Mouse (Mus musculus) limb, embryonic 10.5 days (tissue): Measurements from ENCODE around the gene Zfp949. TPM values are rescaled to one million over a fixed set of nuclear protein-coding genes. Genes with fewer than 3 reads are reported as not detected.

Source experiments
- DNase-seq: peaks from one replicate; pipeline ENCODE4 v3.0.0-alpha.2; 2017; ENCODE audit warnings: low spot score
- H3K27ac ChIP-seq: fragments of 300-500 bp; sonication (generic); 2 replicates; pipeline ENCODE4 v1.5.1; 2016; ENCODE audit warnings: mild to moderate bottlenecking
- H3K27me3 ChIP-seq: fragments of 300-500 bp; sonication (generic); 2 replicates; pipeline ENCODE4 v1.6.1; 2016; ENCODE audit warnings: low read depth, mild to moderate bottlenecking; ENCODE audit not compliant: poor library complexity, severe bottlenecking
- H3K36me3 ChIP-seq: fragments of 300-500 bp; sonication (generic); 2 replicates; pipeline ENCODE4 v1.6.1; 2016; ENCODE audit warnings: mild to moderate bottlenecking, moderate library complexity
- H3K4me1 ChIP-seq: fragments of 300-500 bp; sonication (generic); 2 replicates; pipeline ENCODE4 v1.6.1; 2016
- H3K4me3 ChIP-seq: fragments of 300-500 bp; sonication (generic); 2 replicates; pipeline ENCODE4 v1.5.1; 2016; ENCODE audit warnings: mild to moderate bottlenecking, moderate library complexity
- H3K9me3 ChIP-seq: fragments of 300-500 bp; sonication (generic); replicated peaks from 2 replicates; pipeline ENCODE4 v1.6.1; 2016; ENCODE audit warnings: mild to moderate bottlenecking
- WGBS: fragments of 180-500 bp; shearing (Covaris S2); methylation state at CpG from one replicate; pipeline ENCODE4 v1.1.7; 2016; 5-methylcytosine and 5-hydroxymethylcytosine counted together
- polyA plus RNA-seq: library from polyadenylated mRNA; unstranded; fragments of >200 nt; fragmentation: Nextera tagmentation; extraction: Ambion mirVana; gene quantifications from 2 replicates; pipeline ENCODE4 v1.2.1, GENCODE M21; 2016

Zfp949 gene
- polyA plus RNA-seq, 1 experiment from 2014 or later = 9.1 TPM

DNA sequence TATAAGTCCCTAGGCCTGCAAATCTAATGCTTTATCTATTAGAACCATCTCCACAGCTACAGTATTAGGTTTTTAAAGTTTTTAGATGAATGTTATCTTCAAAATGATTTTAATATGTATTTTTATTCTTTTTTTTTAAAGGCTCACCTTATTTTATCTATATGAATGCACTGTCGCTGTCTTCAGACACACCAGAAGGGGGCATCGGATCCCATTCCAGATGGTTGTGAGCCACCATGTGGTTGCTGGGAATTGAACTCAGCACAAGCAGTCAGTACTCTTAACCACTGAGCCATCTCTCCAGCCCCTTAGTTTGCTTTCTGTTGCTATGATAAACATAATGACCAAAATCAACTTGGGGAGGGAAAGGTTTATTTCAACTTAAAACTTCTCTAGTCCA, 23.5 kb upstream of the Zfp949 start:
- H3K27me3 ChIP-seq = no peaks in the 10 kb centered on the region
- no peak for DNase-seq
- H3K9me3 ChIP-seq = no peaks in the 10 kb centered on the region
- WGBS = 100% methylated on average over 2 of the region's 2 CpGs
- peaks cover 17% of the 10 kb centered on the region for H3K4me1 ChIP-seq
- H3K27ac ChIP-seq = no peak overlapping the region
- peaks cover 23% of the 10 kb centered on the region for H3K36me3 ChIP-seq
- H3K4me3 ChIP-seq = no peak overlapping the region

DNA sequence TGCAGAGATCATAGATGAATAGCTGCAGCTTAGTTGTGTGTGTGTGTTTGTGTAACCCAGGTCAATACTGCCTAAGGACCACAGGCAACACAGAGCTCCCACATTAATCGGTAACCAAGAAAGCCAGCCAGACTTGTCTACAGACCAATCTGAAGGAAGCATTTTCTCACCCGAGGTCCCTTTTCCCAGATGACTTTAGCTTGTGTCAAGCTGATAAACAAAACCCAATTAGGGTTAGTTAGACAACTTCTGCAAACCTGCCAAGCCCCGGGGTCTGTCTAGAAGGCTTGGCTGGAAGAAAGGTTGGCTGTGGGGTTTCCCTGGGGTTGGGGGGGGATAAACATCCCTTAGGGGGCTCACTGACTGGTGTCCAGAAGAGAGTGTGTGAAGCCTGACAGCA, 23.0 kb upstream of the Zfp949 start:
- Histone ChIP-seq H3K4me1 (peaks cover 17% of the 10 kb centered on the region), H3K4me3 (no peak overlapping the region), H3K27me3 (no peaks in the 10 kb centered on the region), H3K36me3 (peaks cover 21% of the 10 kb centered on the region), H3K9me3 (no peaks in the 10 kb centered on the region), H3K27ac (no peak overlapping the region)
- no peak for DNase-seq
- WGBS = 81% methylated on average over 3 of the region's 3 CpGs

DNA sequence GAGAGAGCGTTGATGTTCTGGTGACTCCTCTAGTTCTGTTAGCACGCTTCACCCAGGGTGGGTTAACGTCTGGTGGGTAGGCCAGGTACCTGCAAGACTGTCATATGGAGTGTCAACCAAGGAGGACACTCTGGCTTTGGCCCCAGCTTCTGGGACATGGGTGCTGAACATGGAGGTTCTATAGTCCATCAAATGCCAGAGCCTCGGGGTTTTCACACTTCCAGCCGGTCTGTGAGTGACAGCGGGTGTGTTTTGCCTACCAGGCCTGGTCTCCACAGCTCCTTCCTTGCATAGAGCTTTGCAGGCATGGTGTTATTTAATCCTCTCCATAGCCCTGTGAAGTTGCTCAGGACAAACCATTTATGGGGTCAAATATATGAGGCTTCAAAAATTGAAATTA, 22.5 kb upstream of the Zfp949 start:
- Histone ChIP-seq H3K36me3 (peaks cover 15% of the 10 kb centered on the region), H3K4me1 (peaks cover 19% of the 10 kb centered on the region), H3K27ac (no peak overlapping the region), H3K9me3 (no peaks in the 10 kb centered on the region), H3K27me3 (no peaks in the 10 kb centered on the region), H3K4me3 (no peak overlapping the region)
- no peak for DNase-seq
- 93% methylated on average over 6 of the region's 6 CpGs for WGBS

GRCm38 (mm10) chr9:88527956-88528355, 19.9 kb upstream of the Zfp949 start:
- H3K27me3 ChIP-seq = no peaks in the 10 kb centered on the region
- no peak for DNase-seq
- no peak overlapping the region for H3K4me3 ChIP-seq
- H3K4me1 ChIP-seq = peaks cover 14% of the 10 kb centered on the region; the same call in 1 of the 2 replicates
- WGBS = 81% methylated on average over 4 of the region's 4 CpGs
- H3K9me3 ChIP-seq = no peaks in the 10 kb centered on the region
- no peaks in the 10 kb centered on the region for H3K36me3 ChIP-seq
- no peak overlapping the region for H3K27ac ChIP-seq

DNA sequence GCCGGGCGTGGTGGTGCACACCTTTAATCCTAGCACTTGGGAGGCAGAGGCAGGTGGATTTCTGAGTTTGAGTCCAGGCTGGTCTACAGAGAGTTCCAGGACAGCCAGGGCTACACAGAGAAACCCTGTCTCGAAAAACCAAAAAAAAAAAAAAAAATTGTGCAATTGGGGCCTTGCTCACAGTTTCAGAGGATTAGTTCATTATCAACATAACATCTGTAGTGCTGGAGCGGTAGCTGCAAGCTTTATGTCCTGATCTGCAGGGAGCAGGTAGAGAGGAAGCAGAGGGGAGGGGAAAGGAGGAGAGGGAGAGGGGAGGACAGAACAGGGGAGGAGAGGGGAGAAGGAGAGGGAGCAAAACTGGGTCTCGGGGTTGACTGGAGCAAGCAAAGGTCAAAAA, 19.1 kb upstream of the Zfp949 start:
- WGBS = 85% methylated on average over 5 of the region's 5 CpGs
- Histone ChIP-seq H3K27ac (no peak overlapping the region), H3K9me3 (no peaks in the 10 kb centered on the region), H3K4me3 (no peak overlapping the region), H3K4me1 (peaks cover 9% of the 10 kb centered on the region; the same call in 1 of the 2 replicates), H3K27me3 (no peaks in the 10 kb centered on the region), H3K36me3 (no peaks in the 10 kb centered on the region)
- no peak for DNase-seq

DNA sequence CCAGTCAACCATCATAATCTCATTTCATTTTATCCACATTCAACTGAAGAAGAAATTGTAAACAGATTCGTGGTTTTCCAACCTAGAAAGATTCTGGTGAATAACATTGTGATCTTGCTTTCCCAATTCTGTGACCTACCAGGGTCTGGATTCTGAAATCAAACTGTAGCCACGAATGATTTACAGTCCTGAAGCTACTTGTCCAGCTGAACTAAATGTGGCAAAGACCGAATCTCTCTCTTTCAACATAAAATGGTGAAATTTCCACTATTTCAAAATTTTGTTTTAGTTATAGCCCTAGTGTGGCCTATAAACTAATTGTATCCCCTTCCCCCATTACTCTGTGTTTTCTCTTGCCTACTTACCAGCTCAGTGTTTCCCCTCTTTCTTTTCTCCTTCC, 18.2 kb upstream of the Zfp949 start:
- H3K27me3 ChIP-seq = no peaks in the 10 kb centered on the region
- H3K4me3 ChIP-seq = no peak overlapping the region
- 88% methylated on average over 3 of the region's 3 CpGs for WGBS
- no peak overlapping the region for H3K27ac ChIP-seq
- H3K9me3 ChIP-seq = no peaks in the 10 kb centered on the region
- no peak for DNase-seq
- 0 out of 2 replicates have a peak, but pooled peaks cover 9% of the 10 kb centered on the region for H3K4me1 ChIP-seq
- H3K36me3 ChIP-seq = no peaks in the 10 kb centered on the region

DNA sequence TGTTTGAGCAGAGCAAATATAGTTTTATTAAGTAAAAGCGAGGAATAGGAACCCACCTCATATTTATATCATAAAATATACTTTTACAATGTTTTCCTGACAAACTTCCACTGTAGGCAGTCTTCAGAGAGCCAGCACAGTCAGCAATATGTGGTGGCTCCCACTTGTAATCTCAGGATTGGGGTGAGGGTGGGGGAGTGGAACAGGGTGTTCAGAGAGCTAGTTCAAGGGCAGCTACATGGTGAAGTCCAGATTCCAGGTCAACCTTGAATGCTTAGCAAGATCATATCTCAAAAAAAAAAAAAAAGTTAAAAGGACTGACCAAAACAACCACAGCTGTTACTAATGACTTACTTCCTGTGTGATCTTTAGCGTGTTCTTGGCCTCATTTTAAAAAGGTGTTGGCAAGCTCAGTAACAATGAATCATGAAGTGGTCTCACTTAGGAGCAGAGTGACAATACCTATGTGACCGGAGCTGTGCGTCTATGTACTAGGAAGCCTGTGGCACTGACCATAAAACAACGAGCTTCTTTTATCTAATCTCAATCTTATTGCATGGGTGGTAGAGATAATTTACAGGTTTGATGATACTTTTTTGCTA, 17.7 kb upstream of the Zfp949 start:
- no peaks in the 10 kb centered on the region for H3K9me3 ChIP-seq
- H3K36me3 ChIP-seq = no peaks in the 10 kb centered on the region
- 54% methylated on average over 5 of the region's 5 CpGs for WGBS
- H3K27ac ChIP-seq = no peak overlapping the region
- no peaks in the 10 kb centered on the region for H3K27me3 ChIP-seq
- H3K4me1 ChIP-seq = 0 out of 2 replicates have a peak, but pooled peaks cover 9% of the 10 kb centered on the region
- DNase-seq = no peak
- no peak overlapping the region for H3K4me3 ChIP-seq

- no peaks in the 10 kb centered on the region for H3K36me3 ChIP-seq
- no peak overlapping the region for H3K27ac ChIP-seq
- H3K27me3 ChIP-seq = no peaks in the 10 kb centered on the region
- DNase-seq = no peak
- 90% methylated on average over 5 of the region's 5 CpGs for WGBS
- no peak overlapping the region for H3K4me3 ChIP-seq
- H3K4me1 ChIP-seq = 0 out of 2 replicates have a peak, but pooled peaks cover 9% of the 10 kb centered on the region
- H3K9me3 ChIP-seq = no peaks in the 10 kb centered on the region
Observed at GRCm38 (mm10) chr9:88534093-88534492, 13.7 kb upstream of the Zfp949 start.

DNA sequence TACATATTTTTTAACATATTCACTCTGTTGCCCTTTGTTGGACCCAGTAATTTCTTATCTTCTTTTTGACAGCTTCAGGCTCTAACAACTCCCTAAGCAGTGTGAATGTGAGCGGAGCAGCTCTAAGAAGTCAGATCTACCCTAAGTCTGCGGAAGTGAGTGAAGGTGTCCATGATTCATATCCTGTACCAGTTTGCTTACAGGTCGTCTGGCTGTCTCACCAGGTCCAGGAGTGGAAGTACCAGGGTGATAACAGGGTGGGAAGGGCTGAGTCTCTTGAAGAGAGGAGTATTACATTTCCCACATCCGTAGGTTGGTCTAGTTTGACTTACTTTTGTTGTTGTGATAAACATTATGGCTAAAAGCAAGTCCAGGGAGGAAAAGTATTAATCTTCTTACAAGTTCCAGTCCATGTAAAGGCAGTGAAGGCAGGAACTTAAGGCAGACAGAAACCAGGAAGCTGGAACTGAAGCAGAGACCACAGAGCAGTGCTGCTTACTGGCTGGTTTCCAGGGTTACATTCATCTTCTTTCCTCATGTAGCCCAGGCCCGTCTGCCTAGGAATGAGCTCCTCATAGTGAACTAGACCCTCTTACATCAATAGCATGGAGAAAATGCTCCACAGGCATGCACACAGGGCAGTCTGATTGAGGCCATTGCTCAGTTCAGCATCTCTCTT, 8.1 kb upstream of the Zfp949 start:
- DNase-seq = no peak
- H3K36me3 ChIP-seq = no peaks in the 10 kb centered on the region
- no peaks in the 10 kb centered on the region for H3K4me1 ChIP-seq
- H3K4me3 ChIP-seq = no peak overlapping the region
- no peaks in the 10 kb centered on the region for H3K9me3 ChIP-seq
- no peaks in the 10 kb centered on the region for H3K27me3 ChIP-seq
- H3K27ac ChIP-seq = no peak overlapping the region
- WGBS = 82% methylated on average over 5 of the region's 5 CpGs

- no peak for DNase-seq
- no peak overlapping the region for H3K4me3 ChIP-seq
- H3K27me3 ChIP-seq = no peaks in the 10 kb centered on the region
- H3K36me3 ChIP-seq = no peaks in the 10 kb centered on the region
- no peaks in the 10 kb centered on the region for H3K4me1 ChIP-seq
- H3K9me3 ChIP-seq = no peaks in the 10 kb centered on the region
- no peak overlapping the region for H3K27ac ChIP-seq
- WGBS = 47% methylated on average over 2 of the region's 2 CpGs
Observed at GRCm38 (mm10) chr9:88542816-88543215, 5.0 kb upstream of the Zfp949 start.

DNA sequence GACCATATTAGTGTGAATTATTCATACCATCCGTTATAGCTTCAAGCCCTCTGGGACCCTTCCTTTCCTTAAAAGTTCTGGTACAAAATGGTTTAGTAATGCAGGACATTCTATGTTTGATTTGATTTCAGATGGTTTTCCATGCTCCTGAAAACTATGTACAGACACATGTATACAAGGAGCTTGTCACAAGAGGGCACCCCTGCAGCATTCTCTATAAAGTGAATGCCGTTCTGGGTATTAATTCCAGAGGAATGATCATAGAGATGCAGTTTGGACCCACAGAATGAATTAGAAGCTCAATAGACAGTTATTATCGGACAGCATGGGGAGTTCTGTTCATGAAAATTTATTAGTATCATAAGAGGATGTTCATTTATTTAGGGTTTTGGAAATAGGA, 2.3 kb upstream of the Zfp949 start:
- WGBS = 48% methylated on average over 3 of the region's 3 CpGs
- no peak overlapping the region for H3K4me3 ChIP-seq
- H3K36me3 ChIP-seq = no peaks in the 10 kb centered on the region
- H3K9me3 ChIP-seq = no peaks in the 10 kb centered on the region
- no peak overlapping the region for H3K27ac ChIP-seq
- H3K27me3 ChIP-seq = no peaks in the 10 kb centered on the region
- no peak for DNase-seq
- peaks cover 20% of the 10 kb centered on the region for H3K4me1 ChIP-seq

DNA sequence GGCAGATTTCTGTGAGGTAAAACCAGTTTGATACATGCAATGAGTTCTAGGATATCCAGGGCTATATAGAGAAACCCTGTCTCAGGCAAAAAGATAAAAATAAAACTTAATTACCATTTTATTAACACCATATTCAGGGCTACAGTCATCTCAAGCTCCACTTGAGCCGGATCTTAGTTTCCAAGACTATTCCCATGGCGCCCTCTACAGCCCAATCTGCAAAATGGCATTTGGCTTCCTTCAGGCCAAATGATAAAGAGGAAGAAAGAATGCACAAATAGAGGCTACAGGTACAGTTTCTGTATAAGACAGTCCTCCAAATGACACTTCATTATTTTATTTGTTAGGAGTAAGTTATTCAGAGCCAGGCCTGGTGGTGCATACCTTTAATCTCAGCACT, 1.7 kb upstream of the Zfp949 start:
- Histone ChIP-seq H3K27ac (no peak overlapping the region), H3K4me3 (no peak overlapping the region), H3K27me3 (no peaks in the 10 kb centered on the region), H3K9me3 (no peaks in the 10 kb centered on the region), H3K36me3 (no peaks in the 10 kb centered on the region), H3K4me1 (peaks cover 21% of the 10 kb centered on the region)
- no peak for DNase-seq
- WGBS = 9% methylated on average over 2 of the region's 2 CpGs

- Histone ChIP-seq H3K4me3 (no peak overlapping the region), H3K9me3 (no peaks in the 10 kb centered on the region), H3K27me3 (no peaks in the 10 kb centered on the region), H3K27ac (no peak overlapping the region), H3K36me3 (no peaks in the 10 kb centered on the region), H3K4me1 (peaks cover 21% of the 10 kb centered on the region)
- no peak for DNase-seq
- 65% methylated on average over 8 of the region's 8 CpGs for WGBS
Observed at GRCm38 (mm10) chr9:88546657-88547056, 1.2 kb upstream of the Zfp949 start.
